In genomic region chr9:29357796-29358195, GRCm38 (mm10) we compare ENCODE assay signal across 14 mouse cellular contexts.
A peak's percentile ranks its signal among the peaks of the same experiment; 100 is the strongest.
DNase-seq lines count a peak whose midpoint lies in the region; ATAC-seq lines count a peak whose summit lies in the region.
"Had no signal": no experiment of that assay in that cellular context is flagged by ENCODE, and none has a peak within 500 bp of the region (broad histone marks: within the 10 kb centered on the region; RNA-seq: fewer than 3 reads in every experiment).

No protein-coding gene starts in this region.

- no peak for ATAC-seq in inflammation-experienced regulatory T-cells, adult 6 months
- ATAC-seq: forebrain, embryonic 14.5 days; intestine, postnatal 0 days had no signal

- peak; percentile 81 for DNase-seq in brain, adult 2 months (ENCODE audit: low read depth, low spot score)
- peak; percentile 46 for DNase-seq in cerebellum, adult 11 months
- peak; percentile 49 for DNase-seq in cerebellum, adult 8-10 months
- peak; percentile 32 to 49 for DNase-seq in cerebellum, postnatal 14 days
- DNase-seq in adrenal gland, adult 2 months: no peak
- DNase-seq in right cerebral cortex, postnatal 25 days: no peak
- DNase-seq: adrenal gland, postnatal 10 days; gastrocnemius, postnatal 36 days; heart, adult 11 months; heart, postnatal 36 days; kidney, adult 9 months had no signal

Comparison
In these comparisons a context has a peak if more than half of its experiments do, and no peak if none do; other contexts are left out.
1. DNase-seq: peak in brain, adult 2 months (single experiment), cerebellum, adult 11 months (single experiment), cerebellum, adult 8-10 months (single experiment) and cerebellum, postnatal 14 days (2 of 2); none in adrenal gland, adult 2 months (single experiment) and right cerebral cortex, postnatal 25 days (single experiment).